Mouse (Mus musculus): ENCODE data around the gene St6gal1.

Gene St6gal1

GRCm38 (mm10) chr16:23361434-23361970 is 137.0 kb downstream of the St6gal1 start:
- DNase-seq: no peak

- no peak for DNase-seq
Observed at GRCm38 (mm10) chr16:23364328-23364990, 139.9 kb downstream of the St6gal1 start.

GRCm38 (mm10) chr16:23369124-23369523 is 144.6 kb downstream of the St6gal1 start:
- DNase-seq: no peak

GRCm38 (mm10) chr16:23370724-23371123 is 146.2 kb downstream of the St6gal1 start:
- DNase-seq: no peak

GRCm38 (mm10) chr16:23372340-23372739 is 147.8 kb downstream of the St6gal1 start:
- DNase-seq: no peak

GRCm38 (mm10) chr16:23374068-23374467 is 149.5 kb downstream of the St6gal1 start:
- DNase-seq: no peak

GRCm38 (mm10) chr16:23374938-23375337 is 150.4 kb downstream of the St6gal1 start:
- DNase-seq: no peak

- DNase-seq: no peak
Observed at GRCm38 (mm10) chr16:23376189-23376588, 151.6 kb downstream of the St6gal1 start.

GRCm38 (mm10) chr16:23379536-23380230 is 155.1 kb downstream of the St6gal1 start:
- DNase-seq: no peak

GRCm38 (mm10) chr16:23384304-23384703 is 159.8 kb downstream of the St6gal1 start:
- no peak for DNase-seq

- DNase-seq: no peak
Observed at GRCm38 (mm10) chr16:23397931-23398330, 173.4 kb downstream of the St6gal1 start.

- no peak for DNase-seq
Observed at GRCm38 (mm10) chr16:23401463-23401862, 176.9 kb downstream of the St6gal1 start.

GRCm38 (mm10) chr16:23401959-23402358 is 177.4 kb downstream of the St6gal1 start:
- DNase-seq: no peak

GRCm38 (mm10) chr16:23403008-23403755 is 178.6 kb downstream of the St6gal1 start:
- DNase-seq: peak; percentile 76
